Mouse (Mus musculus): Measurements from ENCODE around the gene Mpz.

GRCm38 (mm10) chr1:171157965-171158364 is 7.5 kb downstream of the Mpz start:
- TF ChIP-seq CTCF (IDR thresholded peaks at IDR 0.05; ENCODE audit: control insufficient read depth, insufficient read depth, insufficient read length) (no peak), MAX (IDR thresholded peaks at IDR 0.05) (no peak), USF1 (IDR thresholded peaks at IDR 0.05; ENCODE audit: low read depth) (no peak), MYOD1 (IDR thresholded peaks at IDR 0.05; ENCODE audit: control insufficient read depth, insufficient read length, low read depth) (no peak), MYOG (IDR thresholded peaks at IDR 0.05; ENCODE audit: control insufficient read depth, extremely low read depth, insufficient read length) (no peak), FOSL1 (IDR thresholded peaks at IDR 0.05; ENCODE audit: insufficient read depth, low read length, poor library complexity, severe bottlenecking) (no peak)

All from C2C12 (cell line).